Mouse (Mus musculus): ENCODE measurements around the gene Mogs.

DNA sequence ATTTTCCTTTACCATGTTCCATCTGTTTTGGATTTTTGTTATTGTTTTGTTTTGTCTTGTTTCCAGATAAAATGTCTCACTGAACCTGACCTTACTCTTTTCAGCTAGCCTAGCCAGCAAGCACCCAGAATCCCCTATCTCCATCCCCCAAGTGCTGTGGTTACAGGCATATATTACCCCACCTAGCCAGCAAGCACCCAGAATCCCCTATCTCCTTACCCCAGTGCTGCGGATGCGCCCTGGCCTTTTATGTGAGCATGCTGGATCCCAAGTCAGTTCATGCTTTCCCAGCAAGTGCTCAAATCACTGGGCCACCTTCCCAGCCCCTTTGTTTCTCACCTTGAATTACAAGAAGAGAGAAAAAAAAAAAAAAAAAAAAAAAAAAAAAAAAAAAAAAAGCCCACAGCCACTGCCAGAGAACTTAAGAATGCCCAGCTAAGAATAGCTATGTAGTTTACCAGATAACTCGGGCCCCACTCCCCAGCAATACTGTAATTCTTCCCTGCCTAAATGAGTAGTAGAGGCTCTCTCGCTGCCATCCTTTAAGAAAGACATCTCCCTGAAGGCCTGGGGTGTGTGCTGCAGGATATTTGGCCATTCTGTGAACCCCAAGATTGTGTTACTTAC is 3.7 kb upstream of the Mogs start:
- no peak for TF ChIP-seq SIN3A (IDR thresholded peaks at IDR 0.05; ENCODE audit: low read length)
- no peak for TF ChIP-seq MAFK (IDR thresholded peaks at IDR 0.05; ENCODE audit: borderline replicate concordance, low read depth, low read length)
- TF ChIP-seq ZMIZ1 (IDR thresholded peaks at IDR 0.05; ENCODE audit: low read depth, low read length) = no peak

Data from MEL (cell line).